Mouse (Mus musculus) lung, postnatal 25 days (tissue): ENCODE measurements around the gene Ireb2.
A peak's percentile ranks its signal among the peaks of the same experiment; 100 is the strongest.
"Not testable (repeated sequence)": the region's sequence is repeated elsewhere in the genome, so short reads cannot be mapped to it uniquely, and the experiment has no call there.

ENCODE experiments used
- DNase-seq: peaks from one replicate; pipeline ENCODE4 v3.0.0; 2022; ENCODE audit warnings: low spot score

Ireb2 gene

DNA sequence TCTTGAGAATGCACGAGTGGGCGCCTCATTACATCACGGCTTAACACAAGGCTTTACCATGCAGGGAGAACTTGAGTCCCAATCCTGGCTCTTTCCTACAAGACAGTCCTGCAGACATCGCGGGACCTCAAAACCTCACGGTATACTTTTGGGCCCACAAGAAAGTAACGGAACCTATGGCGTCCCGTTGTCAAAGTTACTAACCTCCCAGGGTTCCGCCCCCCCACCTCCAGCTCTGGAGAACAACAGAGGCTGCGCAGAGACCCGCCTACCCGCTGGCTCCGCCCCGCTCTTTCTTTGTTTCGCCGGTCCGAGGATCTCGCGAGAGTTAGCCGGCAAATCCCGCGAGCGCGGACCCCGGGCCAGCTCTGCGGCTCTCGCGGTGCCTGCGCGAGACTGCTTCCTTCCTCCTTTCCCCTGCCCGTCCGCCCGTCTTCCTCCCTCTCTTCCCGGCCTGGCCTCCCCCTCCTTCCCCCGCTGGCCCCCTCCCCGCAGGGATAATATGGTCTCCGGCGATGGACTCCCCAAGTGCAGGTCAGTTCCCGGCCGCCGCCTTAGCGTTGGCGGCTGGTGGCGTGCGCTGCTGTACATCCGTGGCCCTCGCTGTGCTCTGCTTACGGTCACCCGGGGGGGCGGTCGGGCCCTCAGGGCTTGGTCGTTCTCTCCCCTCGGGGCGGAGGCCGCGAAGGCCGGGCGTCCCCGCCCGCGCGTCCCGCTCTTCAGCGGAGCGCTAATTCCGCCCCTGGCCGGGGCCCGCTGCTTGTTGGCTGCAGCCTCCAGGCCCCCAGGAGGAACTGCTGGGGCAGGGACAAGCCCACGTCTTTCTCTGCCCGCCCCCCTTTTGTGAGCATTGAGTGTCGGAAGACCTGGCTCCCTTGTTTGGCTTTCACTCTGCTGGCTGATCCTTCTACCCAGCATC lies at the start of gene Ireb2:
Gene Ireb2 (plus strand): TSS at position 427 of the 919 bp plus-strand sequence.
- peak; percentile 99 for DNase-seq

DNA sequence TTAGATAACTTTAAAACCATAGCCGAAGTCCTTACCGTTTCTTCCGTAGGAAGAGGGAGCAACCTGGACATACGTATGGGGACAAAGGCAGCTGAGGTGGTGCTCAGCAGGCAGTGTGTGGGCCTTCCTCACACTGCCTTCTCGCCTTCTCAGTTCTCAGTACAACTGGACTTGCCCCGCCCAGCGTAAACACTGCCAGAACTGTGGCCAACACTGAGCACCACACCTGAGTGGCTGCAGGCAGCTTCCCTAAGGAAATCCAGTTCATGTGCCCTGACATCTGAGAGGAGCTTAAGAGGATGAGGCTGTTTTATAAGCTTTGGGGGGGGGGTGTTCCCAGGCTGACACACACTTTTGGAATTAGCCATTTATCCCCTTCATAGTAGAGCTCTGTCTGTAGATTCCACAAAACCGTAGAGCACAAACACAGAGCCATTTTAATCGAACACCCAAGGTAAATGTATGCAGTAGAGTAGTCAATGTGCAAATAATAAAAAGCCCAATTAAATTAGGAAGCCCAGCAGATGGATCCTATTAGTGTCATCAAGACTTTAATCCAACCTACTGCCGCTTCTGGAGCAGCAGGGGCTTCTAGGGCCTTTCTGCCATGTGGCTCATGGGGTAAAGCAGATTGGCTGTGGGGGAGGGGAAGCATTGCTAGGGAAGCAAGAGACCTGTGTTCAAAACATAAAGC lies 46.9 kb upstream of the Ireb2 start:
- DNase-seq = peak; percentile 18

DNA sequence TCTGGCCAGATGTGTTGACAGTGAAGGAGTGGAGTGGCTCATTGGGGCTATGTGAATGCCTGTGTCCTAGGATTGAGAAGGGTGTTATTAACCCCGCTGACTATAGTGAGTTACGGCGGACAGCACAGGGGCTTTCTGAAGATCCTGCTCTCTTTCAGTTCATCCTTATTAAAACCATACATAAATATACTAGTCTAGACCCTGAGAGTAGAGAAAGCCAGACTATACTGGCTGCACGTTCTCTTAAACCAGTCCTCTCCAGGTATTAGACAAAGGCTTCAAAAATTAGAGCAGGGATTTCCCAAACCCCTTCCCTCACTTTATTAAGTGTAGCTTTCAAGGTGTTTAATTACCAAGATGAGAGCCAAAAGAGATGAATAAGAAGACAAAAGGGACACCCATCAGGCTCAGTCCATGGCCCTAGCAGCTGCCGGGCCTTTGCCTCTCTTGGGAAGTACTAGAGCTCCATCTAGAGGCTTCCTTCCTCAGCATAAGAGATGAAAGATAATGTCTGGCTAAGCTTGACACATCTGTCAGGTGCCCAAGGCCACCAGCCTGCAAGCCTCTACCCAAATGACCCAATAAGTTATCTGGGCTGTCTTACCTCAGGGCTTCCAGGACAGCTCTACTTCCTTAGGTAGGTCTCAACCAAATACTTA lies 42.0 kb upstream of the Ireb2 start:
- peak; percentile 35 for DNase-seq

DNA sequence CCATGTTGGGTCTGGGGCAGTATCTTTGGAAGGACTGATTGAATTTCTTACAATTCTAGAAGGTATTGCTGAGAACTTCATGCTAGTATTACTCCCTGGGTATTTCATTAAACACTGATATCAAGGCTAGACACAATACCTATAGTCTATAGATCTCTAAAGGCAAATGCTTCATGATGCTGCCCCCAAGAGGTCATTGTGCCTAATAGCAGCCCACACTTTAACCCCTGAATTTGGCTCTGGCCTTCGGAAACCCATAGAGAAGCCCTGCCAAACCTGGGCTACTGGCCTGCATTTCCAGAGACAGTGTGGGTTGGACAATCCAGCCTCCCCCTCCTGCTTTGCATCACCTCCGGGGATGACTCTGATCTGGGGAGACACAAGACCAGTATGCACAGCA lies 33.8 kb upstream of the Ireb2 start:
- no peak for DNase-seq

DNA sequence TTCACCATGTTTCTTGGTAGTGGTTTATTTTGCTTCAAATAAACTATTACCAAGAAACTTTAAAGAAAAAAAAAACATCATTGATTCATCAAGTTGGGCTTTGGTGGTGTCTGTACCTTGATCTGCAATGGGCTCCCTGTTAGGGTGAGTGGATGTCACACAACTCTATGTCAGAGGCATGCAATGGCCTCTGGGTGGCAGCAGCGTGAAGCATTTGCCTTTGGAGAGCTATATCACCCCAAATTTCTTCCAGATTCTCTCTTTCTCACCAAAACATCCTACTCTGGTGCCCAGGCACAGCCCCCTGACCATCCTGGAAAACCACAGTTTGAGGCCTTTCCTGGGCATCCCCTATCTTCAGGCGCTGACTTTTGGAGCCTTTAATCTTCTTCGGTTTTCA lies 33.0 kb upstream of the Ireb2 start:
- no peak for DNase-seq

DNA sequence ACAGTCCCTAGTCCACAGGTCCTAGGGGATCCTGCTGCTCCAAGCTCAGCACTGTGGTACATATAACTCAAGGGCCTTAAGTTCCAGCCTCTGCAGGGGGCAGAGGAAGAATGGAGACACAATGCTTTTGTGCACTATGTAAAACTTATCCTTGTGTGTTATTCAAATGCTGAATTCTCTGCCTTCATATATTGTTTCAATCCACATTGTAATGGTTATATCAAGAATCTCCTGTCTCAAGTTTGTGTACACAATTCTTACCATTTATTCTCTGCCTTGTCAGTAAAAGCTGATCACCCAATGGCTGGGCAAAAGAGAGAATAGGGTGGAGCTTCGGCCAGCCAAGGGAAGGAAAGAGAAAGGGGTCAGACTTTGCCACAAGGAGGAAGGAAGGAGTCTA lies 29.8 kb upstream of the Ireb2 start:
- DNase-seq = no peak

DNA sequence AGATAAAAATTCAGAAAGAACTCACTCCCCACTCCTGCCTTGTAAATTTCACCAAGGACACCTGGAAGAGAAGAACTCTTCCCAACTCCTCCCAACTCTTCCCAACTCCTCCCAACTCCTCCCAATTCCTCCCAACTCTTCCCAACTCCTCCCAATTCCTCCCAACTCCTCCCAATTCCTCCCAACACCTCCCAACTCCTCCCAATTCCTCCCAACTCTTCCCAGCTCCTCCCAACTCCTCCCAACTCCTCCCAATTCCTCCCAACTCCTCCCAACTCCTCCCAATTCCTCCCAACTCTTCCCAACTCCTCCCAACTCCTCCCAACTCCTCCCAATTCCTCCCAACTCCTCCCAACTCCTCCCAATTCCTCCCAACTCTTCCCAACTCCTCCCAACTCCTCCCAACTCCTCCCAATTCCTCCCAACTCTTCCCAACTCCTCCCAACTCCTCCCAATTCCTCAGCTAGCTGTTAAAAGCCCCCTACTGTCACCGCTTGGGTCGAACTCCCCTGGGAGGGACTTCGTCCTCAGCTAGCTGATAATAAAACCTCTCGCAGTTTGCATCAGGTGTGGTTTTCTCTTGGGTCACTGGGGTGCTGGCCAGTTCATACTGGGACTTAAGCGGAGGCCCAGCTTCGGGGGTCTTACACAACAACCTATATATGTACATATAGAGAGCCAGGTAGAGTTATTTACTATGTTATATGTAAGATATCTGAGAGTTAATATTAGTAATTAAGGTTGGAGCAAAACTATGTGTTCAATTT lies 27.5 kb upstream of the Ireb2 start:
- DNase-seq = not testable (repeated sequence)

DNA sequence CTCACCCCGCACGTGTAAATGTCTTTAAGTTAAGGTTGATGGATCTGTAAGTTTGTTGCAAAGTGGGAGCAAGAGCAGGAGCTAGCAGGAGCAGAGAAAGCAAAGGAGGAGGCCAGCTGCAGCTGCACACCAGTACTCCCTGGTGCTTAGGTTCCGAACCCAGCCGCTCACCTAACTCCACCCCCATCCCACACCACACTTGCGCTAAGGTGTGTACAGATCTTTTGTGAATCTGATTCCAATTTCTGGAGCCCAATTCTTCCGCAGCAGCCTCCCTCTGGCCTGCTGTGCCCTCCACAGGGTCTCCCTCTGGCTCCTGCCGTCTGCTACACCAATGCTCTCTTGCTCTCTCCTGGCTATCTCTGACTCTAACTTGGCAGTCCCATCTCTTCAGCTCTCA lies 25.8 kb upstream of the Ireb2 start:
- DNase-seq = no peak

DNA sequence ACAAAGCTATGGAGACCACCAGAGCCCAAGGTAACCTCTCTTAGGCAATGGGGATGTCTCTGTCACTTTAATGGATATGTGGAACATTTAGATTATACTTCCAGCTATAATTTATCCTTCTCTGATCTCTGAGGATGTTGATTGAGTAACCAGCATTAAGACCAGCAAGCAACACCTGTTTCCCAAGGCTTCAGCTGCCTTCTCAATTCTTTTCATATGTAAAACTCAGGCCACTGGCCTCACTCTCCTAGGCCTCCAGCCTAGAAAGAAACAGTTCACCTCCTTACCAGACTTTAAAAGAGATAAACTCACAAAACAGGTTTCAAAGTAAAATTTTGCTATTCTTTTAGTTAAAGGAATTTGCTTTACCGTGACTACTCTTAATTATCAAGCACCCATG lies 23.4 kb upstream of the Ireb2 start:
- DNase-seq = no peak

DNA sequence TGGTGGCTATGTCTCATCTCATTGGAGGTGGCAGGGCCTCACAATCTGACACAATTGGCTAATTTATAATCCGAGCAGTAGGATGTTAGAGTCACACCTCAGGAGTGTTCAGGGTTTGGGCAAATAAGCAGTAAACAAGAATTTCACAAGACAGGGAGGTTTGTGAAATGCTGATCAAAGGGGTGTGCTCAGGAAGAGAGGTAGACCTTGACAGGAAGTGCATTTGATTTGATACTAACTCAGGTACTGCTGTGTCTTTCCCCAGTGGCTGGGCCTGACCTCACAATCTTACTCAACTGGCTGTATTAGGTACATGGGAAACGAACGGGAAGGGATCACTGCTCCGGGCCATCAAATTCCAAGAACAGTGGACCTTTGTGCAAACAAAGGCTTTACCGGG lies 21.3 kb upstream of the Ireb2 start:
- DNase-seq = no peak

DNA sequence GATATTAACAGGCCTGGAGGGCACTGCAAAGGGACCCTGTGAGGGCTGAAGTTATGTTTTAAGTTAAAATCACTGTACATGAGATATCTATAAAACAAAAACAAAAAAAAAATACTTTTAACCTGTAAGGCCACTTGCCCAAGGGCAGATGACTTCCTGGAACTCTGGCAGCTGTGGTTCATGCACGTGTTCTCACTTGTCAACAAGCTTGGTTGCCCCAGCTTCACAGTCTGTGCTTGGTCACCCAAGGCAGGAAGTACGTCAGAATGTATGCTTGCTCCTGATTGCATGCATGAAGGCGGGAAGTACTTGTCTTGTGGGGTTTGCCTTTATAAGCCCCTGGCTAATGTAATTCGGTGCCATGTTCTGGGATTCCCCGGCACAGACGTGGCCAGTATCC lies 19.7 kb upstream of the Ireb2 start:
- DNase-seq = peak; percentile 51

DNA sequence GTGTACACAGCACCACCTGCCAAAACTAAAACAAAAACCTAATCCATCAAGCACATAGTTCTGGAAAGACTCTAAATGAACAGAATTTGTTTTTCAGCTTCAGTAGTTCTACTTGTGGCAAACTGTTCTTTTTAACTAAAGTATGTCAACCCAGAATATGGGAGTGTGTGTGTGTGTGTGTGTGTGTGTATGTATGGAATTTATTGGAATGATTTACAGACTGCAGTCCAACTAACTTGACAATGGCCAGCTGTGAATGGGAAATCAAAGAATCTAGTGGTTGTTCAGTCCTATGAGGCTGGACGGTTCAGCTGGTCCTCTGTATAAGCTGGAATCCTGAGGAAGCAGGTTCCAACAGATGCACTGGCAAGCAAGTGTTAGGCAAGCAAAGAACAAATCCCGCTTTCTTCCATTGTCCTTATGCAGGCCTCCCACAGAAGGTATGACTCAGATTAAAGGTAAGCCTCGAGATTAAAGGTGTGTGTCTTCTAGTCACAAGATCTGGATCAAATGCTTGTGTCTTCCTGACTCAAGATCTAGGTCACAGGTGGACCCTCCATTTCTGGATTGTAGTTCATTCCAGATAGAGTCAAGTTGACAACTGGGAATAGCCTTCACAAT lies 18.9 kb upstream of the Ireb2 start:
- no peak for DNase-seq

DNA sequence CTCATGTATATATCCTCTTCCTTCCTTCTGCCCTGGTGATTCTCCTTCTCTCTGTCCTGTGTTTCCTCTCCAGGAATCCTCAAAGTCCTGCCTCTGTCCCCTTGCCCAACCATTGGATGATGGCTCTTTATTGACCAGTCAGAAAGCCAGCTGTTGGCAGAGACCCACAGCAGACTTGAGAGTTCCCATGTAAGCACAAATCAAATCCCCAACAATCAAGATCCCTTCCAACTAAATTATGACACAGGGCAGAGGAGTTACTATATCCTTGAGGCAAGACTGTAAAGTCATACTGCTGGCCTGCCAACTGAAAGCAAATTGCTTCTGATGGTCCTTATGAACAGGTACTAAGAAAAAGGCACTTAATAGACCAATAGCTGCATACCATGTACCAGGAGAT lies 15.4 kb upstream of the Ireb2 start:
- no peak for DNase-seq

DNA sequence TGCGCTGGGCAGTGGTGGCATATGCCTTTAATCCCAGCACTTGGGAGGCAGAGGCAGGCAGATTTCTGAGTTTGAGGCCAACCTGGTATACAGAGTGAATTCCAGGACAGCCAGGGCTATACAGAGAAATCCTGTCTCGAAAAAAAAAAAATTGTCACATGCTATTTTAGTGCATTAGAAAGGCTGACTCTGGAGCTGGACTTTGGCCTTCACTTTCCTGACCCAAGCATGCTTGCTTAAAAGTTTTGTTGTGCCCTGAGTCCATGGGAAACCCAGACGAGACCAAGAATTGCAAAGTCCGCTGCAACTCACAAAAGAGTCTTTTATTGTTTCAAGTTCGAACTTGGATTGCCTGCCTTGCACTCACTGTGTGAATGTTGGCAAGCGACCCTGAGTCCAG lies 10.6 kb upstream of the Ireb2 start:
- not testable (repeated sequence) for DNase-seq

DNA sequence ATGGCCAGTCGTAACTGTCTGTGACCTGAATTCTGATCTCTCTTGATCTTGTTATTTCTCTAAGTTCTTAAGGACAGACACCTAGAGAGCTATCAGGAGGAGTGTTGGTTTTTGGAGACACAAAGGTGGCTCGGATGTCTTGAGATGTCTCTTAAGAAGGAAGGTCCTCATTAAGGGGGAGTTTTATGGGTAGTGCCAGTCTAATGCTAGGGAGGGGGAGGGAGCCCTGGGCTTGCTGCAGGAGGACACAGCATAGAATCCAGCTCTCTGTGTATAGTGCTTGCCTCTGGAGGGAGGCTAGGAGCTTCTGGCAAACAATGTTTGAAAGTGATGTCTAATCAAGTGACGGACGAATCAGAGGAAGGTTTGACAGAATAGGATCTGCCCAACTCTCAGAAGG lies 10.0 kb upstream of the Ireb2 start:
- DNase-seq = no peak

DNA sequence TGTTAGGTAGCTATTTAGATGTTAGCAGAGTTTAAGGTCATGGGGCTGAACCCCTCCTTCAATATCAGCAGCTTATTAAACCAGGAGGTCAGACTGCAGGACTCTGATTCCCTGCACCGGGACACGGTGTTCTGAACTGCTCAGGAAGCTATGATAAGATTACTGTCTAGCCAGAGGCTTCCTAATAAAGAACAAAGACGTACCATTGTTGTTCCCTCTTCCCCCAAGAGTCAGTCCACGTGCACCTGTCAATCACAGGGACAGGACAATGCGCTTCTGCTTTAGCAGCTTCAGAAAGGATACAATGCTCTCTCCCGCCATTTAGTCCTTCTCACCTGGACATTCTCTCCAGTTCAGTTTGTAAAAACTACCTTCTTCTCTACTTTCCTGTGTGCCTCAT lies 8.0 kb upstream of the Ireb2 start:
- DNase-seq = no peak

DNA sequence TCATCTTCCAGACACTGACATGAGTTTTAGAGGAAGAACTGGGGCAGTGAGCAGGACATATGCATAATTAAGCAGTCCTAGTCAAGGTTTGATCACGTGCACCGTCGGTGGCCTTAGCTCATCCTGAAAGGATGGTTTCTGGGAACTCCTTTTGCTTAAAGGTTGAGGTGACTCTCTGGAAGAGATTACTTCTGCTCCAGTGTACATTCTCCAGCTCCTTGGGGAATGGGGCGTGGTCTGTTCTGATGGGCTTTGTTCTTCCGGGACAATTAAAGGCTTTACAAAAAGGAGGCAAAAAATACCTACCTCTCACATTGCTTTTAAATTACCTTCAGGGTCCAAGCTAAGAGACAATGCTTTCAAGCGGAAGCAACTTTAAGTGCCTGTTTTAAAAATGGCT lies 7.5 kb upstream of the Ireb2 start:
- no peak for DNase-seq

DNA sequence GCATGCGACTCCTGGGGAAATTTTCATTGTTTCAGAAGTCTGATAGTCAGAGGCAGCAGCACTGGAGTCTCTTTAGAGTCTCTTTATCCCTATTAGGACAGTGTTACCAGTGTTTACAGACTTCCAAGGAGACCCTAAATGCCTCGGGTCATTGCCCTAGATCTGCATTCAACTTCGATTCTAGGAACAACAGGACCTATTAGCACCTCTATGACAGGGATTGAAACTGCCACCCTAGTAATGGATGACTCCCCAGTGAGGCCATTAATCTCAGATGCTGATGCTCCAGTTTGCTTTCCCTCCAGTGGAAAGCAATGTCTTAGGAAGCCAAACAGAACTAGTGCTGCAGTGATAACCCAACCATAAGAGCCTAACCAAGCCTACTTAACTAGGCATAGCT lies 6.1 kb upstream of the Ireb2 start:
- DNase-seq = no peak

DNA sequence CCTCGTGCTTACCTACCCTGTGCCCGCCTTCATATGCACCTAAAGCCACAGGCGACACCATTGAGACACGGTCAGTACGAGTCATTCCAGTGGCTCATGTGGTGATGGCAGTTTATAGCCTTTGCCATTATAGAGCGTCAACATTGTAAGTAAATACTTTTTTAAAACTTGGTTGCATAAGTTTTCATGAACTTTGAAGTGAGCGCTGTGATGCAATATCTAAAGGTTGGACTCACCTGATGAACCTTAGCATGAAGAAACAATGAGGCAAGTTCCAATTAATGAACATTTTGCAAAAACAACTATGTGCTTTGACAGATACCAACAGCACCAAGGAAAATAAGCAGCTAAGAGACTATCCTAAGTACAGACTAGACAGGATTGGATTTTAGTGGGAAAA lies 3.1 kb upstream of the Ireb2 start:
- DNase-seq = no peak

DNA sequence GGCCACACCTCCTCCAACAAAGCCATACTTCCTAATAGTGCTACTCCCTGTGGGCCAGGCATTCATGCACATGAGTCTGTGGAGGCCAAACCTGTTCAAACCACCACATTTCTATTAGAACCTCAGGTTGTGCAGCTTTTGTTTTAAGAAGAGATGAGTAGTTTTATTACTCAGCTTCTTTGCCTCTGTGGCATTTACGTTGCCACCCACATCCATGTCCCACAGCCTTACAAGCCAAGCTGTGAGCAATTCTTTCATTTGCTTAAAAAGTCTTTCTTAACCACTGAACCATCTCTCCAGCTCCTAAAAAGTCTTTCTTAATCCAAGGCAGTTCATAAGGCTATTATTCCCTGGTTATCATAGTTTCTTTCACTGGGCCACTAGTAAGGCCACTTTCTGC lies 15.2 kb downstream of the Ireb2 start:
- DNase-seq = no peak

DNA sequence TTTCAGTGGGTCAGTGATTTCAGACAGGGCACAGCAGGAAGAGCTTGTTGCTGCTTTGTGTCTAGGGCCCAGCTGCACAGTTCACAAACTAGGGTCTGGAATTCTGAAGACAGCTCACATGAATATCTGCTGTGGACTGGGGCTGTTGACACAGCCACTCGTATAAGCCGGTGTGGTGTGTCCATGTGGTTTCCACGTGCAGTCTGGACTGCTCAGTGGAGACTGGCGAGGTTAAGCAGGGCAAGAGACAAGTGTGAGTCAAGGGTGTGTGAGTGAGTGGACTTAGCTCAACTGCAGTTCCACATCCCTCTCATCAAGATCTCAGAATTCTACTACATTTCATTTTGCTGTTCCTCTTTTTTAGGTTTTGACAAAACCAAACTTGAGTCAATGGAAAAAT lies 28.5 kb downstream of the Ireb2 start:
- DNase-seq = no peak

DNA sequence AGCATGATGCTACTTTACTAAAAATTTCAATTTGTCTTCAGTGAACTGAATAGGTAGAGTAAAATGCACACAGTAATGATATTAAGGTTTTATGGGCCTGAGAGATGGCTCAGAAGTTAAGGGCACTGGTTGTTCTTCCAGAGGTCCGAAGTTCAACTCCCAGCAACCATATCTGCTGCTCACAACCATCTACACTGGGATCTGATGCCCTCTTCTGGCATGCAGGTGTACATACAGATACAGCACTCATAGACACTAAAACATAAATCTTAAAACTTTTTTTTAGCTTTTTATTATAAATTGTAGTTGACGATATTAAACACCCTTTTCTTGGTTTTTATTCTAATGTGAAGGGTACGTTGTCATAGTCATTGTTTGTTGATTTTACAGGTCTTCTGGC lies 33.5 kb downstream of the Ireb2 start:
- no peak for DNase-seq
